Mouse (Mus musculus): ENCODE measurements around the gene Tex36. TPM values are rescaled to one million over a fixed set of nuclear protein-coding genes. Genes with fewer than 3 reads are reported as not detected.

The Tex36 gene
- polyA plus RNA-seq (2014; fragmentation: Nextera tagmentation; extraction: Ambion mirVana): not detected in 2 replicates

- no peak for ATAC-seq
- Histone ChIP-seq H3K27ac (ENCODE audit: low read depth, low read length) (no peak within 1 kb of the TSS), H3K4me3 (ENCODE audit: low read depth, low read length) (no peak within 1 kb of the TSS), H3K9ac (ENCODE audit: low read length) (no peak within 1 kb of the TSS), H3K4me2 (ENCODE audit: low read length) (no peak within 1 kb of the TSS), H3K9me3 (replicated peaks; ENCODE audit: control insufficient read depth, low read length) (no peaks in the 10 kb centered on the region), H3K27me3 (replicated peaks; ENCODE audit: control insufficient read depth, insufficient read depth, low read length) (no peaks in the 10 kb centered on the region), H3K36me3 (ENCODE audit: control insufficient read depth, insufficient read depth, low read length) (no peaks in the 10 kb centered on the region), H3K4me1 (ENCODE audit: control insufficient read depth, insufficient read depth, low read length) (no peaks in the 10 kb centered on the region)
- DNase-seq (ENCODE audit: low spot score): no peak
- 46% methylated on average over 2 of the region's 2 CpGs for WGBS
These were observed at the start of gene Tex36 for GRCm38 (mm10) chr7:133602058-133602457. Tex36 (minus strand) TSS chr7:133602158.

GRCm38 (mm10) chr7:133645716-133646115, 43.8 kb upstream of the Tex36 start:
- Histone ChIP-seq H3K36me3 (ENCODE audit: control insufficient read depth, insufficient read depth, low read length) (peaks cover 92% of the 10 kb centered on the region), H3K4me1 (ENCODE audit: control insufficient read depth, insufficient read depth, low read length) (no peaks in the 10 kb centered on the region), H3K4me3 (ENCODE audit: low read depth, low read length) (no peak overlapping the region), H3K27me3 (replicated peaks; ENCODE audit: control insufficient read depth, insufficient read depth, low read length) (no peaks in the 10 kb centered on the region), H3K4me2 (ENCODE audit: low read length) (no peak overlapping the region), H3K9me3 (replicated peaks; ENCODE audit: control insufficient read depth, low read length) (no peaks in the 10 kb centered on the region), H3K27ac (ENCODE audit: low read depth, low read length) (no peak overlapping the region), H3K9ac (ENCODE audit: low read length) (no peak overlapping the region)
- ATAC-seq (no peak), DNase-seq (ENCODE audit: low spot score) (no peak)
- WGBS: 94% methylated on average over 6 of the region's 6 CpGs

GRCm38 (mm10) chr7:133638821-133639220, 36.9 kb upstream of the Tex36 start:
- Histone ChIP-seq H3K4me1 (ENCODE audit: control insufficient read depth, insufficient read depth, low read length) (peaks cover 3% of the 10 kb centered on the region; the same call in 1 of the 2 replicates), H3K27ac (ENCODE audit: low read depth, low read length) (no peak overlapping the region), H3K9ac (ENCODE audit: low read length) (no peak overlapping the region), H3K9me3 (replicated peaks; ENCODE audit: control insufficient read depth, low read length) (no peaks in the 10 kb centered on the region), H3K4me3 (ENCODE audit: low read depth, low read length) (peak overlapping the region; percentile 94; the same call in 1 of the 2 replicates), H3K36me3 (ENCODE audit: control insufficient read depth, insufficient read depth, low read length) (peaks cover 37% of the 10 kb centered on the region), H3K27me3 (replicated peaks; ENCODE audit: control insufficient read depth, insufficient read depth, low read length) (no peaks in the 10 kb centered on the region), H3K4me2 (ENCODE audit: low read length) (peak overlapping the region; percentile 73; the same call in 1 of the 2 replicates)
- WGBS: 82% methylated on average over 13 of the region's 13 CpGs
- DNase-seq (ENCODE audit: low spot score) (peak; percentile 47), ATAC-seq (no peak)

- H3K4me3 ChIP-seq (ENCODE audit: low read depth, low read length): peak overlapping the region; percentile 94
- H3K27ac ChIP-seq (ENCODE audit: low read depth, low read length): 0 out of 2 replicates have a peak overlapping the region, but pooled peaks have one; percentile 18
- no peaks in the 10 kb centered on the region for H3K27me3 ChIP-seq (replicated peaks; ENCODE audit: control insufficient read depth, insufficient read depth, low read length)
- H3K4me1 ChIP-seq (ENCODE audit: control insufficient read depth, insufficient read depth, low read length): peaks cover 3% of the 10 kb centered on the region; the same call in 1 of the 2 replicates
- no peaks in the 10 kb centered on the region for H3K9me3 ChIP-seq (replicated peaks; ENCODE audit: control insufficient read depth, low read length)
- DNase-seq (ENCODE audit: low spot score) (no peak), ATAC-seq (no peak)
- peak overlapping the region; percentile 91 for H3K9ac ChIP-seq (ENCODE audit: low read length)
- 15% methylated on average over 13 of the region's 13 CpGs for WGBS
- H3K36me3 ChIP-seq (ENCODE audit: control insufficient read depth, insufficient read depth, low read length): peaks cover 31% of the 10 kb centered on the region
- peak overlapping the region; percentile 73 for H3K4me2 ChIP-seq (ENCODE audit: low read length)
These were observed 36.3 kb upstream of the Tex36 start for GRCm38 (mm10) chr7:133638306-133638705.

GRCm38 (mm10) chr7:133637361-133638305, 35.7 kb upstream of the Tex36 start, which contains the start of gene Edrf1:
Edrf1 (plus strand) TSS chr7:133637543.
- Histone ChIP-seq H3K4me3 (ENCODE audit: low read depth, low read length) (peak within 1 kb of the TSS; percentile 94), H3K36me3 (ENCODE audit: control insufficient read depth, insufficient read depth, low read length) (peaks cover 25% of the 10 kb centered on the region), H3K4me1 (ENCODE audit: control insufficient read depth, insufficient read depth, low read length) (peaks cover 3% of the 10 kb centered on the region; the same call in 1 of the 2 replicates), H3K4me2 (ENCODE audit: low read length) (peak within 1 kb of the TSS; percentile 73), H3K27me3 (replicated peaks; ENCODE audit: control insufficient read depth, insufficient read depth, low read length) (no peaks in the 10 kb centered on the region), H3K9me3 (replicated peaks; ENCODE audit: control insufficient read depth, low read length) (no peaks in the 10 kb centered on the region), H3K9ac (ENCODE audit: low read length) (peak within 1 kb of the TSS; percentile 91), H3K27ac (ENCODE audit: low read depth, low read length) (peak within 1 kb of the TSS; percentile 86)
- DNase-seq (ENCODE audit: low spot score) (peak; percentile 99), ATAC-seq (peak; percentile 97)
- WGBS: under 1% methylated on average over 81 of the region's 81 CpGs

GRCm38 (mm10) chr7:133636738-133637352, 34.9 kb upstream of the Tex36 start:
- Histone ChIP-seq H3K4me2 (ENCODE audit: low read length) (peak overlapping the region; percentile 73), H3K9me3 (replicated peaks; ENCODE audit: control insufficient read depth, low read length) (no peaks in the 10 kb centered on the region), H3K36me3 (ENCODE audit: control insufficient read depth, insufficient read depth, low read length) (peaks cover 18% of the 10 kb centered on the region), H3K9ac (ENCODE audit: low read length) (peak overlapping the region; percentile 91), H3K27ac (ENCODE audit: low read depth, low read length) (peak overlapping the region; percentile 86), H3K27me3 (replicated peaks; ENCODE audit: control insufficient read depth, insufficient read depth, low read length) (no peaks in the 10 kb centered on the region), H3K4me3 (ENCODE audit: low read depth, low read length) (peak overlapping the region; percentile 94), H3K4me1 (ENCODE audit: control insufficient read depth, insufficient read depth, low read length) (peaks cover 3% of the 10 kb centered on the region; the same call in 1 of the 2 replicates)
- WGBS: 2% methylated on average over 21 of the region's 21 CpGs
- ATAC-seq: peak; percentile 45
- peak; percentile 92 for DNase-seq (ENCODE audit: low spot score)

- 62% methylated on average over 10 of the region's 12 CpGs for WGBS
- Histone ChIP-seq H3K27ac (ENCODE audit: low read depth, low read length) (no peak overlapping the region), H3K9ac (ENCODE audit: low read length) (no peak overlapping the region; the same call in 1 of the 2 replicates), H3K9me3 (replicated peaks; ENCODE audit: control insufficient read depth, low read length) (no peaks in the 10 kb centered on the region), H3K4me3 (ENCODE audit: low read depth, low read length) (no peak overlapping the region), H3K4me1 (ENCODE audit: control insufficient read depth, insufficient read depth, low read length) (peaks cover 3% of the 10 kb centered on the region; the same call in 1 of the 2 replicates), H3K4me2 (ENCODE audit: low read length) (no peak overlapping the region), H3K27me3 (replicated peaks; ENCODE audit: control insufficient read depth, insufficient read depth, low read length) (no peaks in the 10 kb centered on the region), H3K36me3 (ENCODE audit: control insufficient read depth, insufficient read depth, low read length) (peaks cover 5% of the 10 kb centered on the region; the same call in 1 of the 2 replicates)
- ATAC-seq (no peak), DNase-seq (ENCODE audit: low spot score) (no peak)
These were observed 33.1 kb upstream of the Tex36 start for GRCm38 (mm10) chr7:133634932-133635650.

GRCm38 (mm10) chr7:133632476-133632875, 30.5 kb upstream of the Tex36 start:
- H3K9ac ChIP-seq (ENCODE audit: low read length): no peak overlapping the region
- ATAC-seq: no peak
- WGBS: 24% methylated on average over 2 of the region's 2 CpGs
- DNase-seq (ENCODE audit: low spot score): peak; percentile 73
- H3K27me3 ChIP-seq (replicated peaks; ENCODE audit: control insufficient read depth, insufficient read depth, low read length): no peaks in the 10 kb centered on the region
- H3K27ac ChIP-seq (ENCODE audit: low read depth, low read length): no peak overlapping the region
- no peak overlapping the region for H3K4me2 ChIP-seq (ENCODE audit: low read length)
- no peaks in the 10 kb centered on the region for H3K4me1 ChIP-seq (ENCODE audit: control insufficient read depth, insufficient read depth, low read length)
- H3K9me3 ChIP-seq (replicated peaks; ENCODE audit: control insufficient read depth, low read length): no peaks in the 10 kb centered on the region
- no peak overlapping the region for H3K4me3 ChIP-seq (ENCODE audit: low read depth, low read length)
- no peaks in the 10 kb centered on the region for H3K36me3 ChIP-seq (ENCODE audit: control insufficient read depth, insufficient read depth, low read length)
